Mouse (Mus musculus): ENCODE data around the gene Gng8.

GRCm38 (mm10) chr7:16913806-16914452 is 22.3 kb downstream of the Gng8 start:
- TF ChIP-seq CTCF (IDR thresholded peaks at IDR 0.05; ENCODE audit: insufficient read depth, low read length) (peak; percentile 87), POLR2A (IDR thresholded peaks at IDR 0.05; ENCODE audit: borderline replicate concordance, extremely low read depth, low read depth, low read length) (0 out of 2 replicates have a peak, but pooled peaks have one; percentile 10)
